Mouse (Mus musculus) ES-Bruce4 (cell line): ENCODE data around the gene Ppfia1.

Source experiments
- CTCF ChIP-seq: IDR thresholded peaks from one replicate; pipeline ENCODE4 v1.8.1; 2011; ENCODE audit warnings: low read depth, low read length
- EP300 ChIP-seq: IDR thresholded peaks from 2 replicates; pipeline ENCODE4 v1.6.1; 2011; ENCODE audit warnings: low read depth, low read length; ENCODE audit not compliant: insufficient read depth
- POLR2A ChIP-seq: IDR thresholded peaks from one replicate; pipeline ENCODE4 v1.8.1; 2011; ENCODE audit warnings: low read length; ENCODE audit not compliant: insufficient read depth

DNA sequence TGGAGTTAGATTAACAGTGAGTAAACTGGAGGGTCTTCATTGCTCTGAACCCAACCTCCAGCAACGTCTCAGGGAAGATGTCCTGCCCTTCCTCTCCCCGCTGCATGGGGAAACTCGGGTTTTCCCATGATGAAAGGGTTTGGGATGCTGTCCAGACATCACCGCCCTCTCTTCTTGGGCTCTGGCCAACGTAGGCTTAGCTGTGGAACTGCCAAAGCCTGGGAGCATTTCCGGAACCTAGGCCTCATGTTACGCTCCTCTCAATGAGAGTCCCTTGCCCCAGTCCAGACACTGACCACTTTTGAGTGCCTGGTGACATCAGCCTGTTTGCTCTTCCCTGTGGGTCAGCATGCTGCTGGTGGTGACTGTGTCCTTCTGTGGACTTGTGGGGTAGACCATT is 15.9 kb upstream of the Ppfia1 start:
- TF ChIP-seq EP300 (no peak), CTCF (no peak), POLR2A (no peak)
